Mouse (Mus musculus): ENCODE results near the gene Uqcc3.
"Not testable (repeated sequence)": the region's sequence is repeated elsewhere in the genome, so short reads cannot be mapped to it uniquely, and the experiment has no call there.

Uqcc3 gene

GRCm38 (mm10) chr19:8850402-8850901, 30.3 kb downstream of the Uqcc3 start, which contains the start of gene Lrrn4cl:
Gene Lrrn4cl, plus strand, starts transcription at chr19:8850768.
- in situ Hi-C loops (cut with MseI, MboI), result loop anchor here in 1 of 2 experiments (10.0 kb wide), 1 partner anchor 254 kb away; no protein-coding TSS in a partner anchor

DNA sequence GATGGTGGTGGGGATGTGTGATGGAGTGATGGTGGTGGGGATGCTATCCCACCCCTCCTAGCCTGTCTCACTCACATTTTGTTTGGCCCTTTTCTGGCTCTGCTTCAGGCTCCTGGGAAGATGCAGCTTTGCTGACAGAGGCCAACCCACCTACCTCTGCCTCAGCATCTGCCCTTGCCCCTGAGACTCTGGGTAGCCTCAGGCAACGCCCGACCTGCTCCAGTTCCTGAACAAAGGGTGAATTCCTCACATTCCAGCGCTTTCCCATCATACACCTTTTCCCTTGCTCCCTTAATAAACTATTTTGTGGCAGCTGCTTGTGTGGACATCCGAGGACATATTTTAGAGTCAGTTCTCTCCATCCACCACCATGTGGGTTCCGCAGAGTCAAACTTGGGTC, 32.4 kb downstream of the Uqcc3 start:
- in situ Hi-C loops (cut with MseI, MboI), result no loop called here

- in situ Hi-C loops (cut with MseI, MboI), result no loop called here
Measured at GRCm38 (mm10) chr19:8844371-8845129, 36.2 kb downstream of the Uqcc3 start.

GRCm38 (mm10) chr19:8842961-8843360, 37.8 kb downstream of the Uqcc3 start:
- in situ Hi-C loops (cut with MseI, MboI), result no loop called here

GRCm38 (mm10) chr19:8841012-8841411, 39.7 kb downstream of the Uqcc3 start:
- in situ Hi-C loops (cut with MseI, MboI), result no loop called here

DNA sequence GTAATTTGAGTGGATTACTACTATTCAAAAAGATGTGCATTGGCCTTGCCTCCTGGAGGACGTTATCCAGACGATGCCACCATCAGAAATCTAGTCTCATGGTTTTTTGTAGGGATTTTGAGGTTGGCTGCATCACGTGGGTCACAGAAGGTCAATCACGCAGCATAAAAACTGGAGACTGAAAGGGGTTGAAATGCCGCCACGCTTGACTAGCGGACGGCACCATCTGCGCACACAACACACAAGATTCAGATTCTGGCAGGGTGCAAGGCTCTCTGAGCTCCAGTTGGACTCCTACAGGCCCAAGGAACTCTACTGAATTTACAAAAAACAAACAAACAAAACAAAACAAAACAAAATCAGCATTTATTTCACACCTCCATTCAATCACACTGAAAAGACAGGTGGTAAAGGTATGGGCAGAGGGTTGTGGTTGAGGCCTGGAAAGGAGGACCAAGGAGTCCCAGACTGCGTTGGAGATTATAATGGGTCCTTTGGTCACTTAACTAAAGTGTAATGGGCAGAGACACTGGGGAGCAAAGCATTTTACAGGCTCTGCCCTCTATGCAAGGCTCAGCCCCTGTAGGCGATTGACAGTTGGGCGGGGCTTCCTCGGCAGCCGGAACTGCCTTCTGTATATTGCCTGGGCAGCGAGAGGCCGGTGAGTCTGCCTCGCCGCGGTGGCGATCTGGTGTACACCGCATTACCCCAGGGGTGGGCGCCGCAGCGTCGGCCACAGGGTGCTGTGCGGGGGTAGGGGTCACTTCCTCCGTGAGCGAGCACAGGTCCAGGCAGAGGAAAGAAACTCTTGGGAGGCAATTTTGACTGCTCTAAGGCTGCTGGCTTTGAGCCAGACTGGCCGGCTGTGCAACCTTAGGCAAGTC, 40.6 kb downstream of the Uqcc3 start:
- in situ Hi-C loops (cut with MseI, MboI), result no loop called here

DNA sequence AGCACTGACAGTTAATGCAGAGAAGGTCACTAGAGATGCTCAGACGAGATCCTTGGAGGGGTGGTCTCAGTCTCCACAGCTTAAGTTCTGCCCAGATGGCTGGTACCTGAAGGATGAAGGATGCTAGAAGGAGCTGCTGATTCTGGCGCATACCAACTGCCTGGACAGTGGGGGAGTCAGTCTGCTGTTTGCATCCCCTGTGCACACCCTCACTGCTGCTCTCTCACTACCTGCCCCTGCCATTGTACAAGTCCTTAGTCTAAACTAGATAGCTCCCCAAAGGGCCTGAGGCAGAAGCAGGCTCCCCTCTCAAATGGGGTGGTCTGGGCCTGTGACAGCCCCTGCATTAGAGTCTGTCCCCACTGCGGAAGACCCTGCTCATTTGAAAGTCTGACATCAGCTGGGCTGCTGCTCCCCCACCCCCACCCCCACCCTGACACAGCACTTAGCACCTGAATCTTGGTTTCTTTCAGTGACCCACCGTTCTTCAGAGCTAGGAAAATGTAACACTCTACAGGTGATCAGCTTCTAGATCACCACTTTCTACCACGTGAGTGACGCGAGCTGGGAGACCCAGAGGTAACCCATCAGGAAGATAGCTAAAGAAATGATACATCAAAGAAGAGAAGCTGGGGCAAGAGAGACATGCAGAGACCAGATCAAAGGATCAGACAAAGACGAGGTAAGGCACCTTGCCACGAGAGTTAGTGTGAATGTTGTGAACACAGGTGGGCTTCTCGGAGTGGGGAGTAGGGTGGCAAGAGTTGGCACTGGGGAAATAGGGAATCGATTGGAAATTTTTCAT, 41.4 kb downstream of the Uqcc3 start, which contains the start of gene Gng3:
Gng3 (minus strand) TSS at position 92 of the 805 bp plus-strand sequence.
- in situ Hi-C loops (cut with MseI, MboI), result no loop called here

DNA sequence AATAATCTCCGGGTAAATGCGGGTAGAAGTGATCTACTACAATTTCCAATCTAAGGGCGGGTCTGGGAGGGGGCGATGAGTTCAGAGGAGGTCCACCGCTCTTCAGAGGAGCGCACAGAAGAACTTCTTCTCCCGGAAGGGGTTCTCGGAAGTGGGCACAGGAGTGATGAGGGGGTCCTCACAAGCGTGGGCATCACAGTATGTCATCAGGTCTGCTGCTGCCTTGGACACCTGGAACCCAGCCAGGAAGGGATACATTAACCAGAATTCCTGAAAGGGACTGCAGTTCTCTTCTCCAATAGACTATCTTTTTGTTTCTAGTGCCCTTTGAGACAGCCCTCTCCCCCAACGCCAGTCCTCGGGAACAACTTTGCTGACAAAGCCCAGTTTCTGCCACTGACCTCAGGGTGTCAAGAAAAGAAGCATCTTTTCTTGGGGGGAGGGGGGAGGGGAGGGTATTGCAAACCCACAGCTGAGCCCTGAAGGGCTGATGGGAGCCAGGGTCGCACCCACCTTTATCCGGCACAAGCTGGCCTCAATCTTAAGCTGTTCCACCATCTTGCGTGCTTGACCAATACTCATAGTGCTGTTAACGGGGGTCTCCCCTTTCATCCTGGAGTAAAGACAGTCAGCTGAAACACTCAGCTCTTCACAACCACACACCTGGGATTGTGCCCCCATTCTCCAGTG, 42.5 kb downstream of the Uqcc3 start:
- in situ Hi-C loops (cut with MseI, MboI), result no loop called here

GRCm38 (mm10) chr19:8837251-8837791, 43.4 kb downstream of the Uqcc3 start, which contains the start of gene Bscl2:
Gene Bscl2, plus strand, starts transcription at chr19:8837467.
- in situ Hi-C loops (cut with MseI, MboI), result no loop called here

- in situ Hi-C loops (cut with MseI, MboI), result not testable (repeated sequence)
Measured at GRCm38 (mm10) chr19:8836327-8836726, 44.4 kb downstream of the Uqcc3 start.

- in situ Hi-C loops (cut with MseI, MboI), result no loop called here
Measured at GRCm38 (mm10) chr19:8832971-8833370, 47.8 kb downstream of the Uqcc3 start.

DNA sequence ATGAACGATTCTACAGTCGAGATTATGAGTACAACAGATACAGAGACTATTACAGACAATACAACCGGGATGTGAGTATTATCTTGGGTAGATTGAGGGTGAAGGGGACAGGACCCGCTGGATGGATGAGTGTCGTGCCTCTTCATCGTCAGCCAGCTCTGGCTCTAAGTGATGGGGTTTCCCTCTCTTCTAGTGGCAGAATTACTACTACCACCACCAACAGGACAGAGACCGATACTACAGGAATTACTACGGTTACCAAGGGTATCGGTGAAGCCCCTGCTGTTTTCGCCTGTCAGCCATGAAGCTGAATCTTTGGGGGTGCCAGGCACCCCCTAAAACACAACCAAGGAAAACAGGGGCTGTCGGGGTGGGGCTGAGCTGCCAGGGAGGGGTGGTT, 49.5 kb downstream of the Uqcc3 start:
- in situ Hi-C loops (cut with MseI, MboI), result no loop called here

- in situ Hi-C loops (cut with MseI, MboI), result no loop called here
Measured at GRCm38 (mm10) chr19:8830664-8831063, 50.1 kb downstream of the Uqcc3 start.
